Mouse (Mus musculus) lung, postnatal 14 days (tissue): ENCODE results near the gene Setdb2.
"Not testable (repeated sequence)": the region's sequence is repeated elsewhere in the genome, so short reads cannot be mapped to it uniquely, and the experiment has no call there.

Experiments
- DNase-seq: peaks from one replicate; pipeline ENCODE4 v3.0.0; 2021

Gene Setdb2

DNA sequence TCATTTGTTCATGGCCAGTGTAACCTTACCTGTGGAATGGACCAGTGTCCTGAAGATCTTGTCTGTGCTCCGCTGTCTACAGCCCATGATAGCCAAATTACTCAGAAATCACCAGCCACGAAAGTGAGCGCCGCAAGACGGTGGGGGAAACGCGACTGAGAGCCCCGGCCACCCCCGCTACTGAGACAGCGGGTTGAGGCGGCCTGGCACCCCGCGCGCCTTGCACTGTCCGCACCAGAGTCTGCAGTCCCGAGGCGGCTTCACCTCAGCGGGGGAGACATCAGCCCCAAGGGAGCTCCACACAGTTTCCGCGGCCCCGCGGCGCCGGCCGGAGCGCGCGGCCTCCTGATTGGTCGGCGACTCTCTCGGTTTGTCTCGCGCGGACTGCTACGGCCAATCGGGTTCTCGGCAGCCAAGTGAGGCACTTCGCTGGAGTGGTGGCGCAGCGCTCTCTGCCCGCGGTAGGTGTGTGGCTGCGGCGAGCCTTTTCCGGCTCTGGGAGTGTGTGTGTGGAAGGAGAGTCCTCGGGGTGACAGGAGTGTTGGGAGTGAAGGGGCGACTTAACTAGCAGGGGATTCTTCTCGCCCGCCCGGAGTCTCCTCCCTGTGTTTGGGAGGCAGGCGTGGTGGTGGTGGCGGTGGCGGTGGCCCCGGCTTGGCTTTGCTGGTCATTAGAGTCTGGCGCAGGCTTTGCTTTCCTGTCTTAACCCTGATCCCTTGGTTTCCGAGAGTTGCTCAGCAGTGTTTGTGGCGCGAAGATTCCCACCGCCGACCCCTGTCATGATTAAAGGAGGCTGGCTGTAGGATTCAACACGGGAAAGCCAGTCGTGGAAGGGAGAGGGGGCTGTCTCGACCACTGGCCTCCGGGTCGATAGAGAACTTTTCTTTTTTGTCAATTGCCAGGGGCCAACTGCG is at the start of gene Setdb2, which contains the start of gene Cab39l:
TSS of gene Setdb2 (minus strand) at position 327 of the 914 bp plus-strand sequence.
TSS of gene Cab39l (plus strand) at position 415 of the 914 bp plus-strand sequence.
- peak; percentile 94 for DNase-seq

DNA sequence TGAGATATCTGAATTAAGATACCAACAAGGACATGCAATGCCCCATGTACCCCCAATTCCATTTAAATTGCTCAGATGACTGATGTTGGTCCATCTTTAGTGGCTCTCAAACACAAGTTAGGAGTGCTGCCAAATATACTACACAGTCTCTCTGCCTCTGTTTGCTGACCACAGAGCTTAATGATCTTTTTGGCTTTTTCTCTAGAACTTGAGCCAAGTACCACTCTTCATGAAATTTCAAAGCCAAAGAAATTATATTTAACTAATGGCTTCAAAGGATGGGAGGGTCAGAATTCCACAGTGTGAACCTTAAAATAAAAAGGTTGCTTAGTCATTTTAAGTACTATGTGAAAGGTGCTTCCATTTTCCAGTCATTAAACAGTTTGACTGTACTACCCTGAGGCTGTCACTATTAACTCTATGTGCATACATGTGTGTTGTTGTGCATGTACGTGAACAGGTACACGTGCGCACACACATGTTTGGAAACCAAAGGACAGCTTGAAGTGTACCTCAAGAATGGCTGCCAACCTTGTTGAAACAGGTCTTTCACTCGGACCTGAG is 44.6 kb upstream of the Setdb2 start:
- DNase-seq: no peak

- DNase-seq: peak; percentile 23
These were observed 38.0 kb upstream of the Setdb2 start for GRCm38 (mm10) chr14:59478699-59479098.

DNA sequence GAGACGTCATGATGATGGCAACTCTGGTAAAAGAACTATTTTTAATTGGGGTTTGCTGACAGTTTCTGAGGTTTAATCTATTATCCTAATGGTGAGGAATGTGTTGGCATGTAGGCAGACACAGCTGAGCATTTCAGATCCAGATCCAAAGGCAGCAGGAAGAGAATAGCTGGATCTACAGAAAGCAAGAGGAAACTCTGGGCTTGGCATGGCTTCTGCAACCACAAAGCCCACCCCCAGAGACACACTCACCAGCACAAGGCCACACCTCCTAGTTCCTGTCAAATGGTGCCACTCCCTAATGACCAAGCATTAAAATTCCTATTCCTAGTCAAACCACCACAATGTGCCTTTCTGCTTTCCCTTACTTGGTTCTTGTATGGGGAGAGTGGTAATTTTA is 30.1 kb upstream of the Setdb2 start:
- DNase-seq: peak; percentile 3

GRCm38 (mm10) chr14:59467798-59468197 is 27.1 kb upstream of the Setdb2 start:
- DNase-seq: peak; percentile 9

GRCm38 (mm10) chr14:59466503-59466902 is 25.8 kb upstream of the Setdb2 start:
- DNase-seq: no peak

DNA sequence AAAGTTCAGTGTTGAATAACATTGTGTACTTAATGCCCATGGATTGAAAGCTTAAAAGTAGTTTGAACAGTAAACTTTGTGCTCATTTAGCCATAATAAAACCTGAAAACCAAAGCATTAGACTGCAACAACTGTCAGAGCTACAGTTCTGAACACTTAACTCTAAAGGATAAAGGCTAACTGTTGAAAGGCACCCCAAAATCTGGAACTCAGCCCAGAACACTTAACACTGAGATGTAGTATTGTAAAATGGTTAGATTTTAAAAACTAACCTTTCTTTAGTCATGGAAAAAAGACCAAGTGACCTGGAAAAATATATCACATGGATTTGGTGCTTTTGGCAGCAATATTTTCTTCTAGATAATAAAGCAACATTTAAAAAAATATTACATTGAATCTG is 7.3 kb upstream of the Setdb2 start:
- peak; percentile 11 for DNase-seq

GRCm38 (mm10) chr14:59445421-59445820 is 4.7 kb upstream of the Setdb2 start:
- no peak for DNase-seq

DNA sequence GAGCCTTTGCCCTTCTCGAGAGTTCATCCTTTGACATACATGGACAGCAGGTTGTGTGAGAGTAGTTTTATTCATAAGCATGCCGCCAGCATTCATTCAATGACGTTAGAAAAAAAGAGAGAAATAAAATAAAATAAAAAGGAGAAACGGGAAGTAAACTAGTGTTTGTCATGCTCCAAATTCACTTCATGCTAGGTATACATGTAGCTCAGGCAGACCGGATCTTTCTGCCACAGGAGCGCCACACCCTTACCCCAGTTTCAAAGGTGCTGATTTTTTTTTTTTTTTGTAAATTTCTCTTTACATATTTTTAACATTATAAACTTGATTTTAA is 755 bp upstream of the Setdb2 start:
- no peak for DNase-seq

DNA sequence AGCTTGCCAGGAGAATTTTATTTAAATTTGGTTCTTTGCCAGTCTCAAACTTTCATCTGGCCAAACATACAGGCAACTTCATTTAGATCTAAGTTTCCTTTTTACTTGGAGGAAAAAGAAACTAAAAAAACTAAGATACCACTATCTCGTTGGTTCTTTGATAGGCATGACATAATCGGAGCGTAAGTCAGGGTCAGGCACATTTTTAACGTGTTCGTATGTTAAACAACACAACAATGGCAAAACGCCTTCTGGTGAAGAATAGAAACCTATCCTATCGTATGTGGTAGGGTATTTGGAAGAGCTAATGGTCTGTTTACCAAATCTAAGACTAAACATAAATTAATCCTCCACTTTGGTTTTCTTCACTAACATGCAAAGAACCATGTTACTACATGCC is 645 bp downstream of the Setdb2 start:
- DNase-seq: no peak

DNA sequence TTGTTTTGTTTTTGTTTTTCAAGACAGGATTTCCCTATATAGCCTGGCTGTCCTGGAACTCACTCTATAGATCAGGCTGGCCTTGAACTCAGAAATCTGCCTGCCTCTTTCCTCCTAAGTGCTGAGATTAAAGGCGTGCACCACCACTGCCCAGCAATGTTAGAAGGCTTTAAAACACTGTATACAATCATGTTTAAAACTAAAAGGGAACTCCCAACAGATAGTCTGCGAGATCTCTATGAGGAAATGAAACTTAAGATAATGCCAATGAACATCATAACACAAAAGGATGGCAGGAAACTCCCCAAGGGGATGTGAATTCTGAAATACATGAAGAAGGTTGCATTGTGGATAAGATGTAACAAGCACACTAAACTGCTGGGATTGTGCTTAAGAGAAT is 2.2 kb downstream of the Setdb2 start:
- no peak for DNase-seq

- no peak for DNase-seq
These were observed 3.3 kb downstream of the Setdb2 start for GRCm38 (mm10) chr14:59437398-59437797.

GRCm38 (mm10) chr14:59435206-59435605 is 5.5 kb downstream of the Setdb2 start:
- DNase-seq: no peak

DNA sequence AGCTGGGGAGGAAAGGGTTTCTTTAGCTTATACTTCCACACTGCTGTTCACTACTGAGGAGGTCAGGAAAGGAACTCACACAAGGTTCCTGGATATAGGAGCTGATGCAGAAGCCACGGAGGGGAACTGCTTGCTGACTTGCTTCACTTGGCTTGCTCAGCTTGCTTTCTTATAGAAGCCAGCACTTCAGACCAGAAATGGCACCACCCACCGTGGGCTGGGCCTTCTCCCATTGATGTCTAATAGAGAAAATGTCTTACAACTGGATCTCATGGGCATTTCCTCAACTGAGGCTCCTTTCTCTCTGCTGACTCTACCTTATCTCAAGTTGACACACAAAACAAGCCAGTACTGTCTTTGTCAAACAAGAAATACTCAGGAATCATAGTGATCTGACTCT is 6.8 kb downstream of the Setdb2 start:
- no peak for DNase-seq

GRCm38 (mm10) chr14:59430556-59430955 is 10.1 kb downstream of the Setdb2 start:
- DNase-seq: no peak

DNA sequence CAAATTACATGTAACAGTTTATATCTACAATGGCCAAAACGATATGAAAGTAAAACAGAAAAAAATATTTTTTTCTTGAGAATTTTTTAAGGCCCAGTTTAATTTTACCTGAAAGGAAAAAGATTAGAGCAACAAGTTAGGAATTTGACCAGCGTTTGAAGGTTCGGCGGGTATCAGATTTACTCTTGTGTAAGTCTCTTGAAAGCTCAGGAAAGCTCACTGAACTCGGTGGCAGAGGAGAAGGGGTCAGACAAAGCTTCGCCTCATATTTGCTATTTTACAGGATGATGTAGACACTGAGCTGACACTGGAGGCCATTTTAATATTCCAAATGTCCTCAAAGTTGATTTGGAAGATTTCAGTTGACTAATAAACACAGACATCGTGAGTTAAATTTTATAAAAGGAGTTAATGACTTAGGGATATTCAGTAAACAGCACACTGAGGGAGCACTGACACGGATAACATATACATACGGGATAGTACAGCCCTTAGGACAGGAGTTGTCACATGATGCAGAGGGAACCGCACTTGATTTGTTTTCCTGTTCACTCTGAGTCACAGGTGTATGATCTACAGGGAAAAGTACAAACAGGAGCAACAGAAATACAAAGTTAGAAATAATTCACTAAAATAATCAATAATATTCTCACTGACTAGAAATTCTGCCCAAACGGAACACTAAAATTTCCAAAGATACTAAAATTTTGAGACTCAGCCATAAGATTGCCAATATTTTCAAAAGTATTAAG is 17.6 kb downstream of the Setdb2 start:
- no peak for DNase-seq

- no peak for DNase-seq
These were observed 22.5 kb downstream of the Setdb2 start for GRCm38 (mm10) chr14:59418171-59418570.

GRCm38 (mm10) chr14:59414979-59415378 is 25.7 kb downstream of the Setdb2 start:
- DNase-seq: not testable (repeated sequence)

- DNase-seq: no peak
These were observed 43.7 kb downstream of the Setdb2 start for GRCm38 (mm10) chr14:59396999-59397398.

- DNase-seq: no peak
These were observed 45.4 kb downstream of the Setdb2 start, which contains the start of gene Phf11c for GRCm38 (mm10) chr14:59395281-59395680. Phf11c (minus strand) TSS chr14:59395381.

DNA sequence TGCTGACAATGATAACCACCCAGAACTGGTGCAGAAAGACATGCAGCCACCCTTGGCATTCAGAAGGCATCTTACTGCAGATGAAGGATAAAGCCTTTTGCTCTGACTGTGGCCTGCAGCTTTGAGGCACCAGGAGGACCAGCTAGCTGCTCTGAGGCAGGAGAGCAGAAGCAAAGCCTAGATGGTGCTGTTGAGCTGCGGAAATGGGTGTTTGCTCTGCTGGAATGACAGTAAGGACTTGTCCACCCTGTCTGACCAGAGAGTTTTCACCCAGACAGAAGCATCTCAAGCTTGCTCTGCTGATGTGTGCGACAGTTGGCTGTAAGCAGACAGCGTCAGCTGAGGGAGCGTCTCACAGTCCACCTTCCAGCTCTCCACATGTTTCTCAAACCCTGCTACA is 50.5 kb downstream of the Setdb2 start:
- DNase-seq: peak; percentile 21

GRCm38 (mm10) chr14:59389532-59389931 is 51.2 kb downstream of the Setdb2 start:
- no peak for DNase-seq

GRCm38 (mm10) chr14:59370348-59371068 is 70.2 kb downstream of the Setdb2 start:
- no peak for DNase-seq
